Mouse (Mus musculus): ENCODE measurements at regions not wholly inside any gene's neighbourhood (a gene's known extent, or its start where the extent isn't known, plus 50 kb on each side); places are given as distances from the start of the nearest gene placed in this dataset.

GRCm38 (mm10) chr8:26437571-26437970, 318.2 kb downstream of the Gm45692 start:
- no peak for TF ChIP-seq CTCF (IDR thresholded peaks at IDR 0.05; ENCODE audit: control insufficient read depth, insufficient read depth, insufficient read length)
- TF ChIP-seq FOSL1 (IDR thresholded peaks at IDR 0.05; ENCODE audit: insufficient read depth, low read length, poor library complexity, severe bottlenecking) = no peak
- no peak for TF ChIP-seq USF1 (IDR thresholded peaks at IDR 0.05; ENCODE audit: low read depth)

Measured in C2C12 (cell line).